Mouse (Mus musculus): ENCODE data around the gene Fbn1.
A peak's percentile ranks its signal among the peaks of the same experiment; 100 is the strongest.

Fbn1 gene

DNA sequence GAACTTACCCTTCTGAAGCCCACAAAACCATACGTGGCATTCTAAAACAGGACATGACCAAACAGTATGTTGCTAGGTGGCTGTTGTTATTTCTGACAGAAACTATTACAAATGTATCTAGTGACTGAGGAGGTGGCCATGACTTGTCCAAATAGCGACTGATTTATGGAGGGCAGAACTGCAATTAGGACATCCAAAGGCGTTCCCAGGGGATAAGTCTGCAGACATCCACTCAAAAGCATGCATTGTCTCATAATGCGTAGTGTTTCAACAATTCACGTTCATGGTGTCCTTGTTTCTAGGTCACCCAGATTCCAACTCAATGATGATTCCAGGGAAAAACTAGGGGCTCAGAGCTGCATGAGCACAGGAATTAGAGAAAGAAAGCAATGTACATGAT, 53.0 kb downstream of the Fbn1 start:
- no peak for DNase-seq (ENCODE audit: low spot score)

GRCm38 (mm10) chr2:125452369-125453097, 55.3 kb downstream of the Fbn1 start:
- DNase-seq (ENCODE audit: low spot score), result no peak

DNA sequence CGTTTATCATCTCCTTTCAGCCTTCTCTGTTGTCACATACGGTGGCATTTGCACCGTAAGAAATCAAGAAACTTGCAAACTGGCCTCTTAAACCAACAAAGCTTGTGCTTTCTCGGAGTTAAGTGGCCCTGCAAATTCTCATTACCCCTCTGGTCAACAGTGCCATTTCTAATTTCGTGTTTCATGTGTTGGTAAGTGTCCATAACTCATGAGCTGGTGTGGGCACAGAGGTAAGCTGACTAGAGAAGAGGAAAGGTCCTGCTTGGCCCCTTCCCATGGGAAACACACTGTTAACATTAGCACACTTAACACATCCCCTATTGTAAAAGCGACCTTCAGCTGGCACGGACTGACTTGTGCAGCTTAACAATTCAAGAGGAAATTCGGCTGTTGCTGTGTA, 58.4 kb downstream of the Fbn1 start:
- no peak for DNase-seq (ENCODE audit: low spot score)

DNA sequence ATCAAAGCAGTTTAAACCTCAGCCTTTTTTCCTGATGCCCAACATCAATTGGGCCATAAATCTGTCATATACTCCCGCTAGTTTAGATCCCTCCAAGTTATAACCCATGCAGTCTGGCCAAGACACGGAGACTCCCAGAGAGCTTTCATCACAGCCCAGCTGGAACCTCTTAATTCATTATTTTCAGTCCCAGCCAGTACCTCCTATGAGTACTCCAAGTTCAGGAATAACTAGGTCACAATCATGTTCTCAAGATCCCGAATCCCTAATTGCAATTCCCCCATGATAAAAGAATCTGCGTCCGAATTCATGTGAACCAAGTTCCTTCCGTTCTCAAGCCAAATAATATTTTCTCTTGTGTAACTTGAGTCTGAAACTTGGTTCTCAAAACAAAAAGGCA, 58.9 kb downstream of the Fbn1 start:
- DNase-seq (ENCODE audit: low spot score), result no peak

GRCm38 (mm10) chr2:125447274-125447898, 60.4 kb downstream of the Fbn1 start:
- DNase-seq (ENCODE audit: low spot score), result no peak

- peak; percentile 26 for DNase-seq (ENCODE audit: low spot score)
Measured at GRCm38 (mm10) chr2:125438381-125438780, 69.4 kb downstream of the Fbn1 start.

DNA sequence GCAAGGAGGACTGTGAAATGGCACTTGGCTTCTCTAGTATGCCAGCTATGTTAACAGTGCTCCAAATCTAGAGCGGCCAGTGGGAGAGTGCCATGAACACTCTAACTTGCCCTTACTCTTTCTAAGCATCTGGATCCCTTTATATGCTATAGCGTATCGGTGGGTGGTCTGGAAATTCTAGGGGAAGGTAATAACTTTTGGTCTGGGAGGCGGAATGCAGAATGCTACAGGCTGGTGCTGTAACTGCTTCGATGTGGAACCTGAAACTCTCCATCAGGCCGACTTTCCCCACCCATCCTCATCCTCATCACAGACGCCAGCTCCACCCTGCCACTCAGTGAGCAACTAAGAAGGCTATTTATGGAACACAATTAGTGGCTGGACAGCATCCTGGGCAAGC, 71.6 kb downstream of the Fbn1 start:
- DNase-seq (ENCODE audit: low spot score), result peak; percentile 21

- no peak for DNase-seq (ENCODE audit: low spot score)
Measured at GRCm38 (mm10) chr2:125433524-125433923, 74.3 kb downstream of the Fbn1 start.

DNA sequence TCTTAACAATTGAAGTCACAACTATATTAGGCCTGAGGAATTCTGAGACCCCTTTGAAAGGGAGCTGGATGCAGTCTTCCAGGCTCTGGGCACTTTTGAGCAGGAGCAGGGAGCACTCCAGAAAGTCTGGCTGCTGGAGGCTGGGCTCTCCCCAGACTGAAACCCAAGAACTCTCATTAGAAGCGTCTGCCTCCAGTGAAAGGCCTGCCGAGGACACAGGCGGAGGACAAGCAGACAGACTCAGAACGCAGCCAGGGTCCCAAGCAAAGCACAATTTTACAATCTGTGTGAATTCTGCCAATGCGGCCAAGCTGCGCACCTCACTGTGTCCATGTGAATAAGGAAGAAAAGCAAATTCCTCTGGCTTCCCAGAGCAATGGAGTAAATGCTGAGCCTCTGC, 76.3 kb downstream of the Fbn1 start:
- no peak for DNase-seq (ENCODE audit: low spot score)

- no peak for DNase-seq (ENCODE audit: low spot score)
Measured at GRCm38 (mm10) chr2:125428811-125429438, 78.9 kb downstream of the Fbn1 start.

DNA sequence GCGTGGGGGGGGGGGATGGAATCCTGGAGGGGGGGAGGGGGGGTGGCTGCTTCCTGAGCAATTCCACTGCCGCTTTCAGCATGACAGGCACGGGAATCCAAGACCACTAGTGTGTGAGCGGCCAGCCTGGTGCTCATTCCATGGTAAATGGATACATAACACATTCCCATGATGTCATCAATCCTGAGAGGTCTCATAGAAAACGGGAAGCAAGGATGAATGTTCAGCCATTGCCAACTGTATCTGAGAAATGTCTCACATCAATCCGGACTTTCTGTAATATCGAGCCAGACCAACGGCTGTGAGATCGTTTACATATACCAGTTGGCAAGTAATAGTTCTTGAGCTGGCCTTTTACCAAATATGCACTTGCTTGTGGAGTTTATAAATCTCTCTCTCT, 87.2 kb downstream of the Fbn1 start:
- DNase-seq (ENCODE audit: low spot score), result no peak

GRCm38 (mm10) chr2:125419681-125420080, 88.1 kb downstream of the Fbn1 start:
- no peak for DNase-seq (ENCODE audit: low spot score)

- DNase-seq (ENCODE audit: low spot score), result no peak
Measured at GRCm38 (mm10) chr2:125418546-125418945, 89.2 kb downstream of the Fbn1 start.

DNA sequence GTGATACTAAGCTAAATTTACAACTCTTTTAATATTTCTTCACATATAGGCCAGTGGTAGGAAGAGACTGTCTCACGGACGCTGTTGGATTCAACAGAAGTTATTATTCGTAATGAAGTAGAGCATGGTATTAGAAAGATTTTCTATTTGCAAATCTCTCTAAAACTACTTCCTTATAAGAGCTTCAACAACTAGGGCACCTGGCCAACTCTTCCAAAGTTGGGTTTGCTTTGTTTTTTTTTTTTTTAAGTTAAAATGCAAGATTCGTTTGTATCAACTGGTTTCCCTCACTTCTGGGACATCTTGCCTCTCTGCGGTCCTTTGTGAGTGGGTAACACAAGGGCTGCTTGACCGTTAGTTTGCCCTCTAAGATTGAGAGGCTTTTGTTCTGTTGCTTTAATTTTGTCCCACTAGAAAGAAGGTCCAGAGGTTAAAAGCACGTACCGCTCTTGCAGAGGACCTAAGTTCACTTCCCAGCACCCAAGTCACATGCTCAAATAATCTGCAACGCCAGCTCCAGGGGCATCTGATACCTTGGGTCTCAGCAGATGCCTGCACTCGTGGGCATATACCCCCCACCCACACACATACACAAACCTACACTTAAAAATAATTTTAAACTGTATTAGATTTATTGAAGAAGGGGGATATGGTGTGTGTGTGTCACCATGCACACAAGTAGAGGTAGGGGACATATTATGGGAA, 91.1 kb downstream of the Fbn1 start:
- no peak for DNase-seq (ENCODE audit: low spot score)

DNA sequence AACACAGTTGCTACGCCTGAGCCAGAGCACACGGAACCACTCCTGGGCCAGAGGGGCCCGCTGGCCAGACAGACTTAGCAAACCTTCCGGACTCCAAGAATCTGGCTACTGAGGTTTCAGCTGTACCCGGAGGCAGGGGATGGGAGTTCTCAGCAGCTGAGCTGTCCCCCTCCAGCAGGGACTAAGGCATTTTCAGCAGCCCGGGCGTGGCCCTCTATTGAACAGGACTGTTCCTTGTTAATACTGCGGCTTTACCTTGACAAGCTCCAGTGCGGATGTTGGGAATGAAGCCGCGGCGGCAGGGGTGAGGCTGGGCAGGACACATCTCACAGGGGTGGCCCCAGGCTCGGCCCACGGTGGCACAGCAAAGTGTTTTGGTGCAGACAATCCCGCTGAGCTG, 95.4 kb downstream of the Fbn1 start:
- no peak for DNase-seq (ENCODE audit: low spot score)

DNA sequence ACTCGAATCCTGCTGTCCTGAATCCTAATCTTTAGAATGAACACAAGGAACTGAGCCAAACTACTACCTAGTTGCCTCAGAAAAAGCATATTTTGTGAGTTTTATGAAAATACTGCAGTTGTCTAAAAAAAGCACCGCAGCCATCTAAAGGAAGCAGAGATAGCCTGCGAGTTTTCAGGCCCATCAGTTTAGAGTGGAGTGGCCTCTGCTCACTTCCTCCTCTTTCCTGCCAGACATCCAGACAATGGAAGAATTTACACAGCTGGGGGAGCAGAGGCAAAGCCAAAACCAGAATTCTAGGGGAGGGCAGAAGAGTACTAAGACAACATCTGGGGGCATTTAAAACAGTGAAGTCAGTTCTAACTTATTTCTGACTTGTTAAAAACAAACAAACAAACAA, 96.0 kb downstream of the Fbn1 start:
- no peak for DNase-seq (ENCODE audit: low spot score)

- no peak for DNase-seq (ENCODE audit: low spot score)
Measured at GRCm38 (mm10) chr2:125404509-125405105, 103.2 kb downstream of the Fbn1 start.

DNA sequence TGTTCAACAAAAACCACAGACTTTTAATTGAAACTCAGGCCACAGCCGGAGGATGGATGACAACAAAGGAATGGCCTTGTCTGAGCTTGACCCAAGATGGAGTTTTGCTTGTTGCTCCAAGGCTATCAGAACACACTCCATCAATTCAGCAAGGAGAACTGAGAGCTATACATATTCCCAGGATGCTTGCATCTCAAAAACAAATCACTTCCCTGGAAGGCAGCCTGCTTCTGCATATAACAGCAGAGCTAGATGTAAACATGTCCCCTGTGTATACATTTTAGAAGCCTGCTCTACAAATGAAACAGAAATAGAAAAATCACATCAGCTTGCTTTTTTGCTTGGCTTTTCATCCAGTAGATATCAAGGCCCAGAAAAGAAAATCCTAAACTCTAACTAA, 105.5 kb downstream of the Fbn1 start:
- no peak for DNase-seq (ENCODE audit: low spot score)

DNA sequence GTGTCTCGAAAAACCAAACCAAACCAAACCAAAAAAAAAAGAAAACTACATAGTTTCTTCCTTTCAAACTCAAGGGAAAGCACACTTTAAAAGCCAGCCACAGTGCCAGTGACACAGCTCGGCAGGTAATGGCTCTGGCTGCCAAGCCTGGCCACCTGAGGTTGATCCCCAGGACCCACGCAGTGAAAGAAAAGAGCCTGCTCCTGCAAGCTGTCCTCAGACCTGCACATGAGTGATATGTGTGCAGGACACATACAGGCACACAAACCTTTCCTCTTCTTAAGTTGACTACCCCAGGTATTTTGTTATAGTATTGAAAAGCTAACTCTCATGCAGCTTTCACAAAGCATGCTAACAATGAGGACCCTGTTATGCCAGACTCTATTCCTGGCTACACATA, 107.7 kb downstream of the Fbn1 start:
- DNase-seq (ENCODE audit: low spot score), result no peak

GRCm38 (mm10) chr2:125397796-125398195, 110.0 kb downstream of the Fbn1 start:
- DNase-seq (ENCODE audit: low spot score), result no peak

- DNase-seq (ENCODE audit: low spot score), result no peak
Measured at GRCm38 (mm10) chr2:125394428-125395101, 113.2 kb downstream of the Fbn1 start.

GRCm38 (mm10) chr2:125391582-125391981, 116.2 kb downstream of the Fbn1 start:
- no peak for DNase-seq (ENCODE audit: low spot score)

Measured in retina, embryonic 14.5 days (tissue).